Mouse (Mus musculus) spleen, adult 2 months (tissue): ENCODE data around the gene Shkbp1. TPM values are rescaled to one million over a fixed set of nuclear protein-coding genes. Genes with fewer than 3 reads are reported as not detected.

Experiments used
- DNase-seq, 2 experiments: peaks; one replicate each; pipeline versions ENCODE4 v3.0.0 to v3.0.0-alpha.2; 2012 to 2021; ENCODE audit warnings: low spot score in 2 of 2, low read depth in 1 of 2
- H3K27ac ChIP-seq: fragments of 200-500 bp; 2 replicates; pipeline ENCODE4 v1.5.1; 2012; ENCODE audit warnings: low read length, inconsistent platforms; ENCODE audit not compliant: insufficient read depth
- H3K27me3 ChIP-seq: fragments of 200-500 bp; 2 replicates; pipeline ENCODE4 v1.6.1; 2012; ENCODE audit warnings: mild to moderate bottlenecking, moderate library complexity, low read length, inconsistent platforms; ENCODE audit not compliant: control insufficient read depth, insufficient read depth
- H3K36me3 ChIP-seq: fragments of 200-500 bp; 2 replicates; pipeline ENCODE4 v1.6.1; 2012; ENCODE audit warnings: mild to moderate bottlenecking, low read length, inconsistent platforms; ENCODE audit not compliant: control insufficient read depth, insufficient read depth
- H3K4me1 ChIP-seq: fragments of 200-500 bp; 2 replicates; pipeline ENCODE4 v1.6.1; 2011; ENCODE audit warnings: inconsistent platforms; ENCODE audit not compliant: control insufficient read depth, insufficient read depth, insufficient read length
- H3K4me3 ChIP-seq: fragments of 200-500 bp; 2 replicates; pipeline ENCODE4 v1.5.1; 2011; ENCODE audit warnings: mild to moderate bottlenecking, inconsistent platforms; ENCODE audit not compliant: insufficient read depth, insufficient read length; ENCODE audit errors: extremely low read depth
- CTCF ChIP-seq: fragments of 200-500 bp; IDR thresholded peaks from 2 replicates; pipeline ENCODE4 v1.5.1; 2011; ENCODE audit warnings: mild to moderate bottlenecking, inconsistent platforms; ENCODE audit not compliant: insufficient read depth, insufficient read length, insufficient replicate concordance; ENCODE audit errors: extremely low read depth
- POLR2A ChIP-seq: fragments of 200-500 bp; IDR thresholded peaks from 2 replicates; pipeline ENCODE4 v1.6.1; 2011; ENCODE audit warnings: low read depth, low read length, inconsistent platforms
- WGBS: fragments of 180-500 bp; shearing (Covaris S2); methylation state at CpG from one replicate; pipeline ENCODE4 v1.1.7; 2018; 5-methylcytosine and 5-hydroxymethylcytosine counted together
- polyA plus RNA-seq: library from polyadenylated mRNA; depleted of rRNA; stranded (reverse); fragments of >200 nt; gene quantifications from 2 replicates; pipeline ENCODE4 v1.2.3, GENCODE M21; 2012; rRNA removed

Shkbp1 gene
- polyA plus RNA-seq = 130 and 166 TPM in 2 replicates

- TF ChIP-seq POLR2A (no peak), CTCF (no peak)
- H3K4me1 ChIP-seq = peaks cover 8% of the 10 kb centered on the region
- peak within 1 kb of the TSS; percentile 90 for H3K4me3 ChIP-seq
- peak; percentile 86 to 87 for DNase-seq
- peak within 1 kb of the TSS; percentile 89 for H3K27ac ChIP-seq
- H3K36me3 ChIP-seq = peaks cover 8% of the 10 kb centered on the region
- WGBS = under 1% methylated on average over 34 of the region's 34 CpGs
- H3K27me3 ChIP-seq = no peaks in the 10 kb centered on the region
Measured at GRCm38 (mm10) chr7:27355745-27356240, at the start of gene Shkbp1. TSS of gene Shkbp1 (minus strand) at chr7:27356019.

- no peaks in the 10 kb centered on the region for H3K36me3 ChIP-seq
- no peak for TF ChIP-seq POLR2A
- TF ChIP-seq CTCF = no peak
- peaks cover 22% of the 10 kb centered on the region for H3K27me3 ChIP-seq
- H3K4me3 ChIP-seq = no peak overlapping the region
- no peak for DNase-seq
- peaks cover 9% of the 10 kb centered on the region; the same call in 1 of the 2 replicates for H3K4me1 ChIP-seq
- no peak overlapping the region for H3K27ac ChIP-seq
- 10% methylated on average over 81 of the region's 81 CpGs for WGBS
Measured at GRCm38 (mm10) chr7:27404203-27404942, 48.6 kb upstream of the Shkbp1 start.

- 14% methylated on average over 16 of the region's 16 CpGs for WGBS
- no peak for TF ChIP-seq POLR2A
- TF ChIP-seq CTCF = peak; percentile 58; the same call in 1 of the 2 replicates
- no peaks in the 10 kb centered on the region for H3K36me3 ChIP-seq
- H3K27me3 ChIP-seq = peaks cover 16% of the 10 kb centered on the region
- H3K27ac ChIP-seq = no peak overlapping the region
- DNase-seq = peak in 1 of 2 experiments; percentile 39
- no peak overlapping the region for H3K4me3 ChIP-seq
- no peaks in the 10 kb centered on the region for H3K4me1 ChIP-seq
Measured at GRCm38 (mm10) chr7:27402675-27403074, 46.9 kb upstream of the Shkbp1 start.

GRCm38 (mm10) chr7:27400545-27400944 is 44.7 kb upstream of the Shkbp1 start:
- no peak overlapping the region for H3K27ac ChIP-seq
- H3K4me3 ChIP-seq = no peak overlapping the region
- peaks cover 24% of the 10 kb centered on the region for H3K27me3 ChIP-seq
- WGBS = 74% methylated on average over 7 of the region's 7 CpGs
- TF ChIP-seq POLR2A (no peak), CTCF (no peak)
- H3K4me1 ChIP-seq = no peaks in the 10 kb centered on the region
- H3K36me3 ChIP-seq = no peaks in the 10 kb centered on the region
- DNase-seq = no peak

GRCm38 (mm10) chr7:27397048-27397949 is 41.5 kb upstream of the Shkbp1 start:
- TF ChIP-seq CTCF (peak; percentile 47; the same call in 1 of the 2 replicates), POLR2A (no peak)
- Histone ChIP-seq H3K36me3 (no peaks in the 10 kb centered on the region), H3K27ac (no peak overlapping the region), H3K4me3 (no peak overlapping the region), H3K4me1 (no peaks in the 10 kb centered on the region), H3K27me3 (peaks cover 13% of the 10 kb centered on the region)
- peak in 1 of 2 experiments; percentile 35 for DNase-seq
- 25% methylated on average over 26 of the region's 26 CpGs for WGBS

- Histone ChIP-seq H3K27me3 (peaks cover 9% of the 10 kb centered on the region), H3K36me3 (no peaks in the 10 kb centered on the region), H3K27ac (no peak overlapping the region), H3K4me3 (no peak overlapping the region), H3K4me1 (no peaks in the 10 kb centered on the region)
- WGBS = 4% methylated on average over 31 of the region's 68 CpGs
- no peak for TF ChIP-seq POLR2A
- DNase-seq = no peak
Measured at GRCm38 (mm10) chr7:27396184-27397047, 40.6 kb upstream of the Shkbp1 start.
